Mouse (Mus musculus): ENCODE results near the gene Gm20821.
"Not testable (repeated sequence)": the region's sequence is repeated elsewhere in the genome, so short reads cannot be mapped to it uniquely, and the experiment has no call there.

Gm20821 gene

GRCm38 (mm10) chrY:9781504-9781903 lies at the start of gene Gm20821:
Gm20821 (plus strand) TSS chrY:9781804.
- not testable (repeated sequence) for DNase-seq (ENCODE audit: inconsistent age in 2 of 2, low spot score in 1 of 2)
